Comparison of ENCODE assay signal across 15 mouse cellular contexts in the genomic region with DNA sequence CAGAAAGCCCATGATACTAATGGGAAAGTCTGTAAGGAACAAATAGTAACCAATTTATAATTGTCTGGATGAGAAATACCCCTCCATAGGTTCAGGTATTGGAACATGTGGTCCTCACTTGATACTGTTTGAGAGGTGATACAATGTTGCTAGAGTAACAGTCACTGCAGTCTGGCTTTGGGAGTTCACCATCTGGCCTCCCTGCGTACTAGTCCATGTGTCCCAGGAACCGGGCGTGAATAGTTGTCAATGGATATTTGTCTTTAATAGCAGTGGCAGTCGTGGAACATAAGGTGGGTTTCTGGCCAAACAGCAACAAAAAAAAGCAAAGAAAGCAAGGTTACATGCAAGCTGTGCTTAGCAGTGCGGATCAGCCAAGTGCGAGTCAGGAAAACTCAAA.
"Had no signal": no experiment of that assay in that cellular context is flagged by ENCODE, and none has a peak within 500 bp of the region (broad histone marks: within the 10 kb centered on the region; RNA-seq: fewer than 3 reads in every experiment).

No protein-coding gene starts in this region.

- H3K4me3 ChIP-seq: layer of hippocampus, adult 2 months; limb, embryonic 12.5 days; limb, embryonic 15.5 days; midbrain, embryonic 12.5 days; midbrain, embryonic 15.5 days had no signal

- H3K4me2 ChIP-seq: limb, embryonic 12.5 days; limb, embryonic 15.5 days; liver, embryonic 11.5 days; lung, embryonic 14.5 days; midbrain, embryonic 12.5 days; midbrain, embryonic 15.5 days had no signal

- DNase-seq: kidney, postnatal 25 days; left cerebral cortex, postnatal 4 days; liver, postnatal 0 days; lung, embryonic 14.5 days; thymus, postnatal 25 days had no signal

- H3K27me3 ChIP-seq: limb, embryonic 12.5 days; limb, embryonic 15.5 days; midbrain, embryonic 12.5 days; midbrain, embryonic 15.5 days had no signal

- H3K27ac ChIP-seq: kidney, postnatal 0 days; layer of hippocampus, adult 2 months; limb, embryonic 12.5 days; limb, embryonic 15.5 days; liver, embryonic 14.5 days; macrophage; midbrain, embryonic 12.5 days; midbrain, embryonic 15.5 days had no signal

- H3K9me3 ChIP-seq: limb, embryonic 12.5 days; limb, embryonic 15.5 days; midbrain, embryonic 12.5 days; midbrain, embryonic 15.5 days had no signal

- H3K36me3 ChIP-seq: limb, embryonic 12.5 days; limb, embryonic 15.5 days; midbrain, embryonic 12.5 days; midbrain, embryonic 15.5 days had no signal

- H3K4me1 ChIP-seq: limb, embryonic 12.5 days; limb, embryonic 15.5 days; midbrain, embryonic 12.5 days; midbrain, embryonic 15.5 days had no signal

- ATAC-seq: liver, postnatal 0 days; lung, postnatal 0 days; midbrain, embryonic 15.5 days had no signal

- H3K9ac ChIP-seq: limb, embryonic 12.5 days; limb, embryonic 15.5 days; liver, embryonic 14.5 days; liver, postnatal 0 days; lung, embryonic 14.5 days; midbrain, embryonic 12.5 days; midbrain, embryonic 15.5 days had no signal
